Mouse (Mus musculus) kidney, embryonic 16.5 days (tissue): ENCODE results near the gene Polr3c. TPM values are rescaled to one million over a fixed set of nuclear protein-coding genes. Genes with fewer than 3 reads are reported as not detected.

Experiments
- ATAC-seq: fragments of 200-750 bp; cut with Nextera tagmentation; 2 replicates; pipeline ENCODE4 v1.8.0; 2017; ENCODE audit warnings: moderate TSS enrichment; ENCODE audit not compliant: low FRiP score, low TSS enrichment
- H3K27ac ChIP-seq: fragments of 300-500 bp; sonication (generic); 2 replicates; pipeline ENCODE4 v1.5.1; 2014; ENCODE audit warnings: low read length
- H3K27me3 ChIP-seq: fragments of 300-500 bp; sonication (generic); 2 replicates; pipeline ENCODE4 v1.6.1; 2014; ENCODE audit warnings: low read length, control low read depth, mixed read lengths; ENCODE audit not compliant: insufficient read depth
- H3K36me3 ChIP-seq: fragments of 300-500 bp; sonication (generic); 2 replicates; pipeline ENCODE4 v1.6.1; 2014; ENCODE audit warnings: low read length, control low read depth, mixed read lengths; ENCODE audit not compliant: insufficient read depth
- H3K4me1 ChIP-seq: fragments of 300-500 bp; sonication (generic); 2 replicates; pipeline ENCODE4 v1.6.1; 2014; ENCODE audit warnings: low read length, control low read depth, mixed read lengths; ENCODE audit not compliant: insufficient read depth
- H3K4me2 ChIP-seq: fragments of 300-500 bp; sonication (generic); replicated peaks from 2 replicates; pipeline ENCODE4 v1.6.1; 2014; ENCODE audit warnings: low read depth, low read length
- H3K4me3 ChIP-seq: fragments of 300-500 bp; sonication (generic); 2 replicates; pipeline ENCODE4 v1.5.1; 2014; ENCODE audit warnings: mild to moderate bottlenecking, low read length
- H3K9ac ChIP-seq: fragments of 300-500 bp; sonication (generic); replicated peaks from 2 replicates; pipeline ENCODE4 v1.6.1; 2014; ENCODE audit warnings: low read length
- H3K9me3 ChIP-seq: fragments of 300-500 bp; sonication (generic); 2 replicates; pipeline ENCODE4 v1.6.1; 2016; ENCODE audit warnings: low read length, control low read depth
- WGBS: fragments of 180-500 bp; shearing (Covaris S2); extraction: QIAGEN DNeasy Blood & Tissue Kit; methylation state at CpG from one replicate; pipeline ENCODE4 v1.1.7; 2014; 5-methylcytosine and 5-hydroxymethylcytosine counted together
- polyA plus RNA-seq: library from polyadenylated mRNA; unstranded; fragments of >200 nt; fragmentation: Nextera tagmentation; extraction: Ambion mirVana; gene quantifications from 2 replicates; pipeline ENCODE4 v1.2.1, GENCODE M21; 2015

Polr3c gene
- polyA plus RNA-seq: 44.5 and 45.3 TPM in 2 replicates

GRCm38 (mm10) chr3:96727343-96727827, at the start of gene Polr3c, which contains the start of gene Rnf115:
Gene Polr3c (minus strand): TSS chr3:96727628.
Gene Rnf115 (plus strand): TSS chr3:96727664.
- Histone ChIP-seq H3K4me2 (peak within 1 kb of the TSS; percentile 65), H3K27ac (peak within 1 kb of the TSS; percentile 64), H3K4me1 (peaks cover 25% of the 10 kb centered on the region), H3K27me3 (no peaks in the 10 kb centered on the region), H3K4me3 (peak within 1 kb of the TSS; percentile 79), H3K36me3 (peaks cover 19% of the 10 kb centered on the region), H3K9ac (peak within 1 kb of the TSS; percentile 81), H3K9me3 (no peaks in the 10 kb centered on the region)
- ATAC-seq: peak; percentile 99
- under 1% methylated on average over 48 of the region's 52 CpGs for WGBS

GRCm38 (mm10) chr3:96777120-96777519, 49.7 kb upstream of the Polr3c start:
- Histone ChIP-seq H3K9me3 (no peaks in the 10 kb centered on the region), H3K4me2 (no peak overlapping the region), H3K27ac (peak overlapping the region; percentile 11; the same call in 1 of the 2 replicates), H3K9ac (no peak overlapping the region), H3K4me3 (no peak overlapping the region), H3K27me3 (no peaks in the 10 kb centered on the region), H3K4me1 (no peaks in the 10 kb centered on the region), H3K36me3 (0 out of 2 replicates have a peak, but pooled peaks cover 2% of the 10 kb centered on the region)
- WGBS: 54% methylated on average over 3 of the region's 3 CpGs
- ATAC-seq: peak; percentile 59; the same call in 1 of the 2 replicates

GRCm38 (mm10) chr3:96772949-96773348, 45.5 kb upstream of the Polr3c start:
- Histone ChIP-seq H3K4me3 (no peak overlapping the region), H3K4me2 (no peak overlapping the region), H3K36me3 (0 out of 2 replicates have a peak, but pooled peaks cover 2% of the 10 kb centered on the region), H3K27ac (no peak overlapping the region), H3K9ac (no peak overlapping the region), H3K27me3 (no peaks in the 10 kb centered on the region), H3K4me1 (no peaks in the 10 kb centered on the region), H3K9me3 (no peaks in the 10 kb centered on the region)
- WGBS: 30% methylated on average over 1 of the region's 1 CpGs
- no peak for ATAC-seq

- 83% methylated on average over 5 of the region's 5 CpGs for WGBS
- Histone ChIP-seq H3K4me2 (no peak overlapping the region), H3K9me3 (no peaks in the 10 kb centered on the region), H3K27ac (no peak overlapping the region), H3K36me3 (no peaks in the 10 kb centered on the region), H3K27me3 (no peaks in the 10 kb centered on the region), H3K4me3 (no peak overlapping the region), H3K4me1 (no peaks in the 10 kb centered on the region), H3K9ac (no peak overlapping the region)
- ATAC-seq: no peak
Measured at GRCm38 (mm10) chr3:96769971-96770370, 42.5 kb upstream of the Polr3c start.

- Histone ChIP-seq H3K9ac (no peak overlapping the region), H3K27ac (no peak overlapping the region), H3K4me2 (no peak overlapping the region), H3K4me3 (no peak overlapping the region), H3K27me3 (no peaks in the 10 kb centered on the region), H3K4me1 (no peaks in the 10 kb centered on the region), H3K9me3 (no peaks in the 10 kb centered on the region), H3K36me3 (no peaks in the 10 kb centered on the region)
- no peak for ATAC-seq
- 83% methylated on average over 1 of the region's 1 CpGs for WGBS
Measured at GRCm38 (mm10) chr3:96764528-96764927, 37.1 kb upstream of the Polr3c start.

- 91% methylated on average over 4 of the region's 4 CpGs for WGBS
- Histone ChIP-seq H3K36me3 (no peaks in the 10 kb centered on the region), H3K9ac (no peak overlapping the region), H3K9me3 (no peaks in the 10 kb centered on the region), H3K4me2 (no peak overlapping the region), H3K27ac (no peak overlapping the region), H3K27me3 (no peaks in the 10 kb centered on the region), H3K4me1 (no peaks in the 10 kb centered on the region), H3K4me3 (no peak overlapping the region)
- no peak for ATAC-seq
Measured at GRCm38 (mm10) chr3:96759695-96760094, 32.3 kb upstream of the Polr3c start.

GRCm38 (mm10) chr3:96757691-96758090, 30.3 kb upstream of the Polr3c start:
- H3K27ac ChIP-seq: no peak overlapping the region
- H3K4me3 ChIP-seq: no peak overlapping the region
- no peaks in the 10 kb centered on the region for H3K36me3 ChIP-seq
- no peak overlapping the region for H3K9ac ChIP-seq
- no peak overlapping the region for H3K4me2 ChIP-seq
- H3K4me1 ChIP-seq: no peaks in the 10 kb centered on the region
- 82% methylated on average over 7 of the region's 7 CpGs for WGBS
- no peaks in the 10 kb centered on the region for H3K9me3 ChIP-seq
- ATAC-seq: no peak
- no peaks in the 10 kb centered on the region for H3K27me3 ChIP-seq

- Histone ChIP-seq H3K27me3 (no peaks in the 10 kb centered on the region), H3K27ac (no peak overlapping the region), H3K4me1 (no peaks in the 10 kb centered on the region), H3K9ac (no peak overlapping the region), H3K36me3 (no peaks in the 10 kb centered on the region), H3K9me3 (no peaks in the 10 kb centered on the region), H3K4me3 (no peak overlapping the region), H3K4me2 (no peak overlapping the region)
- WGBS: 92% methylated on average over 1 of the region's 1 CpGs
- no peak for ATAC-seq
Measured at GRCm38 (mm10) chr3:96755935-96756334, 28.5 kb upstream of the Polr3c start.

- Histone ChIP-seq H3K4me3 (no peak overlapping the region), H3K4me2 (no peak overlapping the region), H3K9me3 (no peaks in the 10 kb centered on the region), H3K36me3 (no peaks in the 10 kb centered on the region), H3K27me3 (no peaks in the 10 kb centered on the region), H3K4me1 (no peaks in the 10 kb centered on the region), H3K27ac (no peak overlapping the region), H3K9ac (no peak overlapping the region)
- 44% methylated on average over 1 of the region's 1 CpGs for WGBS
- ATAC-seq: no peak
Measured at GRCm38 (mm10) chr3:96746829-96747228, 19.4 kb upstream of the Polr3c start.

- Histone ChIP-seq H3K4me1 (no peaks in the 10 kb centered on the region), H3K36me3 (no peaks in the 10 kb centered on the region)
- 99% methylated on average over 3 of the region's 3 CpGs for WGBS
Measured at GRCm38 (mm10) chr3:96744348-96744747, 16.9 kb upstream of the Polr3c start.

More at GRCm38 (mm10) chr3:96744348-96744747, 16.9 kb upstream of the Polr3c start:
- ATAC-seq: no peak
- no peaks in the 10 kb centered on the region for H3K9me3 ChIP-seq
- no peak overlapping the region for H3K9ac ChIP-seq
- no peak overlapping the region for H3K4me3 ChIP-seq
- no peak overlapping the region for H3K4me2 ChIP-seq
- H3K27me3 ChIP-seq: no peaks in the 10 kb centered on the region
- H3K27ac ChIP-seq: no peak overlapping the region
